Mouse (Mus musculus) kidney, embryonic 14.5 days (tissue): ENCODE results near the gene Cmc1. TPM values are rescaled to one million over a fixed set of nuclear protein-coding genes. Genes with fewer than 3 reads are reported as not detected.

Experiments used
- ATAC-seq: fragments of 200-750 bp; cut with Nextera tagmentation; 2 replicates; pipeline ENCODE4 v1.8.0; 2017; ENCODE audit warnings: moderate number of reproducible peaks, mild to moderate bottlenecking, moderate TSS enrichment, moderate library complexity; ENCODE audit not compliant: low FRiP score, low TSS enrichment
- H3K27ac ChIP-seq: fragments of 300-500 bp; sonication (generic); 2 replicates; pipeline ENCODE4 v1.5.1; 2014; ENCODE audit warnings: low read depth, mild to moderate bottlenecking, low read length, moderate library complexity, mixed read lengths
- H3K27me3 ChIP-seq: fragments of 300-500 bp; sonication (generic); 2 replicates; pipeline ENCODE4 v1.6.1; 2014; ENCODE audit warnings: mild to moderate bottlenecking, low read length; ENCODE audit not compliant: control insufficient read depth, insufficient read depth
- H3K36me3 ChIP-seq: fragments of 300-500 bp; sonication (generic); 2 replicates; pipeline ENCODE4 v1.6.1; 2014; ENCODE audit warnings: low read length, mixed read lengths; ENCODE audit not compliant: control insufficient read depth, insufficient read depth
- H3K4me1 ChIP-seq: fragments of 300-500 bp; sonication (generic); 2 replicates; pipeline ENCODE4 v1.6.1; 2014; ENCODE audit warnings: low read length, mixed read lengths; ENCODE audit not compliant: control insufficient read depth, insufficient read depth
- H3K4me2 ChIP-seq: fragments of 300-500 bp; sonication (generic); replicated peaks from 2 replicates; pipeline ENCODE4 v1.6.1; 2014; ENCODE audit warnings: low read depth, mild to moderate bottlenecking, low read length
- H3K4me3 ChIP-seq: fragments of 300-500 bp; sonication (generic); 2 replicates; pipeline ENCODE4 v1.5.1; 2014; ENCODE audit warnings: mild to moderate bottlenecking, low read length
- H3K9ac ChIP-seq: fragments of 300-500 bp; sonication (generic); 2 replicates; pipeline ENCODE4 v1.6.1; 2014; ENCODE audit warnings: low read depth, mild to moderate bottlenecking, low read length, moderate library complexity
- H3K9me3 ChIP-seq: fragments of 300-500 bp; sonication (generic); 2 replicates; pipeline ENCODE4 v1.6.1; 2016; ENCODE audit warnings: low read length; ENCODE audit not compliant: control insufficient read depth
- WGBS: fragments of 180-500 bp; shearing (Covaris S2); extraction: QIAGEN DNeasy Blood & Tissue Kit; methylation state at CpG from one replicate; pipeline ENCODE4 v1.1.7; 2014; 5-methylcytosine and 5-hydroxymethylcytosine counted together
- polyA plus RNA-seq: library from polyadenylated mRNA; unstranded; fragments of >200 nt; fragmentation: Nextera tagmentation; extraction: Ambion mirVana; gene quantifications from 2 replicates; pipeline ENCODE4 v1.2.1, GENCODE M21; 2014

The Cmc1 gene
- polyA plus RNA-seq, 1 experiment from 2014 or later, result 52.6 TPM

DNA sequence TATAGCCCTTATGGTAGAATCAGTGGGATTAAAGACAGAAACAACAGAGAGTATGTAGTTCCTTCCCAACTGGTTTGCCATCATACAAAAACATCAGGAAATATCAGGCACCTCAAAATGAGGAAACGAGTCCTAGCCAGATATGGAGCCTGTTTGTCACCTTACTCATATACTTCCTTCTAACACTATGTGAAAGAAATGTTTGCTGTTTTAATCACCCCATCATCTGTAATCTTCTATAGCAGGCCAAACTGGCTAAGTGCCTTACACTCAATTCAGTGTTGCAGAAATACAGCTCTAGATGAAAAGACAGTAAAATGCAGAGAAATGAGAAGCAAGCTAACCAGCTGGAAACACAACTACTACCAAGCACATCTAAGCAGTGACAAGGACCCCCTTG is 119.7 kb downstream of the Cmc1 start:
- H3K4me1 ChIP-seq, result no peaks in the 10 kb centered on the region
- H3K4me2 ChIP-seq, result no peak overlapping the region
- no peak overlapping the region for H3K27ac ChIP-seq
- H3K4me3 ChIP-seq, result no peak overlapping the region
- no peaks in the 10 kb centered on the region for H3K9me3 ChIP-seq
- H3K27me3 ChIP-seq, result no peaks in the 10 kb centered on the region
- 83% methylated on average over 1 of the region's 1 CpGs for WGBS
- ATAC-seq, result no peak
- no peak overlapping the region for H3K9ac ChIP-seq
- H3K36me3 ChIP-seq, result no peaks in the 10 kb centered on the region

GRCm38 (mm10) chr9:118029490-118029889 is 120.5 kb downstream of the Cmc1 start:
- no peak overlapping the region for H3K9ac ChIP-seq
- no peak overlapping the region for H3K27ac ChIP-seq
- no peaks in the 10 kb centered on the region for H3K4me1 ChIP-seq
- no peaks in the 10 kb centered on the region for H3K27me3 ChIP-seq
- H3K4me3 ChIP-seq, result no peak overlapping the region
- H3K36me3 ChIP-seq, result no peaks in the 10 kb centered on the region
- no peaks in the 10 kb centered on the region for H3K9me3 ChIP-seq
- no peak overlapping the region for H3K4me2 ChIP-seq
- WGBS, result 44% methylated on average over 4 of the region's 4 CpGs
- no peak for ATAC-seq

- H3K4me2 ChIP-seq, result no peak overlapping the region
- H3K9me3 ChIP-seq, result no peaks in the 10 kb centered on the region
- no peak for ATAC-seq
- no peaks in the 10 kb centered on the region for H3K4me1 ChIP-seq
- H3K27ac ChIP-seq, result no peak overlapping the region
- H3K9ac ChIP-seq, result no peak overlapping the region
- H3K4me3 ChIP-seq, result no peak overlapping the region
- no peaks in the 10 kb centered on the region for H3K36me3 ChIP-seq
- WGBS, result 79% methylated on average over 2 of the region's 2 CpGs
- no peaks in the 10 kb centered on the region for H3K27me3 ChIP-seq
Observed at GRCm38 (mm10) chr9:118024966-118025365, 125.0 kb downstream of the Cmc1 start.

Other genes with a start within 250 kb of the Cmc1 start
- 54.6 and 78.2 TPM in 2 replicates for gene Azi2, start 109.7 kb downstream of the Cmc1 start, polyA plus RNA-seq